Mouse (Mus musculus) spleen, adult 12 weeks (tissue): ENCODE measurements around the gene Isx.

Experiments used
- DNase-seq: peaks from one replicate; pipeline ENCODE4 v3.0.0; 2022; ENCODE audit warnings: low spot score

Gene Isx

GRCm38 (mm10) chr8:74872940-74873339, at the start of gene Isx:
Isx (plus strand) TSS chr8:74873173.
- no peak for DNase-seq

GRCm38 (mm10) chr8:74827689-74828088, 45.3 kb upstream of the Isx start:
- DNase-seq, result no peak

DNA sequence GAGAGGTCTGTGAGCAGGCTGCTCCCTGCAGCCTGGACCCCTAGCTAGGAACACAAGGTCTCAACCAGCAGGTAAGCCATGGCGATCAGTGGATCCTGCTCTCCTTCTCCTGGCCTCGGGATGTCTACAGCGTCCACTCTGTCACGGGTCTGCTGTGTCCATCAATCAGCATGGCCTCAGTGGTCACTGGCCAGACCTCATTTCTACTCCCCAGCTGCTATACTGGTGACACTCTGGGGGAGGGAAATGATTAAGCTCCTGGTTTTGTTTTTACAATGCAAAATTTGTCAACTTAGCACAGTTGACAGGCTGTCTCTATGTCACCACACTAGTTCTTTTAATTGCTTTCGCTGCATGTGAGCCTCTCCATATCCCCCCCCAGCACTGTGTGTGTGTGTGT, 41.7 kb upstream of the Isx start:
- DNase-seq, result no peak

- no peak for DNase-seq
Observed at GRCm38 (mm10) chr8:74834246-74834645, 38.7 kb upstream of the Isx start.

GRCm38 (mm10) chr8:74847376-74848048, 25.5 kb upstream of the Isx start:
- no peak for DNase-seq

DNA sequence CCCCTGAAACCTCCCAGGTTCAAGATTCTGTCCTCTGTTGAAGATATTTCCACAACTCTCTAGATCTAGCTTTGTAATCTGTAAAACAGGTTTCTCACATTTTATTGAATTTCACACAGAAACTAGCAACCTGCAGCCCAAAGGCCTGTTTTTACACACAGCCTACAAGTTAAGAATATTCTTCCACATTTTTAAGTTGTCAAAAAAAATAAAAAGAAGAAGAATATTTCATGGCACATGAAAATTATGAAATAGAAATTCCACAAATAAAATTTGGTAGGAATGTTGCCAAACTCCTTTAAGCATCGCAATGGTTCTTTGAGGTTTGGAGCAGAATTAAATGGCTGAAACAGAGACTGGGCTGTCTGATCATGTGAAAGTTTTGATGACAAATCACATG, 24.3 kb upstream of the Isx start:
- no peak for DNase-seq

GRCm38 (mm10) chr8:74850971-74851370, 22.0 kb upstream of the Isx start:
- no peak for DNase-seq

DNA sequence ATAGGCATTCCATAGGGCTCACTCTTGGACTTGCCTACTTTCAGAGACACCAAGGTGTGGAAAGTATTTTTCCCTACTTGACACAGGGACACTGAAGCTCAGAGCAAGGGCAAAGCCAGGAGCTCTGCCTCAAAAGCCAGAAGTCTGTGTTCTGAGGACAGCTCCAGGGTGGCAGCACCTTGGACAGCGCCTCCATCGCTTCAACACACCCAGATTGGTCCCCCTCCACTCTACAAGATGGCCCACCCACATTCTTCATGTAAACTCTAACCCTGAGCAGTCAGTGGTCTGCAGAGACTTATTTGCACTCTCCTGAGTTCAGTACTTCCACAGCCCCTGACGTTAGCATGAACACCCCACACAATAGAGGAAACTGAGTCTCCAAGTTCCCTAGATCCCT, 21.1 kb upstream of the Isx start:
- DNase-seq, result no peak

DNA sequence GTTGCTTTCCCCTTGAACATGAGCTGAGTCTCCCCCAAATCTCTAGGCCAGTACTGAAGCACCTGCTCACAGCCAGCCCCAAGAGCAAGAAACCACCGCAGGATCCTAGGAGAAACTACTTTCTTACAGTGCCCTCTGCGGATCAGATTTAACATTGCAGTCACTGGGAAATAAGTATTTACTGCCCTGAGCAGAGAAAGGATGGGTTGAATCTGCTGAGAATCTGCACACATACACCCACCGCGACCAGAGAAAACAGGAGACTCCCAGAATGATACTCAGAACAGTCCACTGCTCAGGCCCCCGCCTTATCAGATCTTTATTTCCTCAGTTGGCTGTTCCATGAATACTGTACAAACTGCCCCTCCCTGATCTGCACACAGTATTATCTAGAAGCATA, 19.5 kb upstream of the Isx start:
- DNase-seq, result no peak

- DNase-seq, result no peak
Observed at GRCm38 (mm10) chr8:74854786-74855185, 18.2 kb upstream of the Isx start.

GRCm38 (mm10) chr8:74855341-74855740, 17.6 kb upstream of the Isx start:
- DNase-seq, result no peak

DNA sequence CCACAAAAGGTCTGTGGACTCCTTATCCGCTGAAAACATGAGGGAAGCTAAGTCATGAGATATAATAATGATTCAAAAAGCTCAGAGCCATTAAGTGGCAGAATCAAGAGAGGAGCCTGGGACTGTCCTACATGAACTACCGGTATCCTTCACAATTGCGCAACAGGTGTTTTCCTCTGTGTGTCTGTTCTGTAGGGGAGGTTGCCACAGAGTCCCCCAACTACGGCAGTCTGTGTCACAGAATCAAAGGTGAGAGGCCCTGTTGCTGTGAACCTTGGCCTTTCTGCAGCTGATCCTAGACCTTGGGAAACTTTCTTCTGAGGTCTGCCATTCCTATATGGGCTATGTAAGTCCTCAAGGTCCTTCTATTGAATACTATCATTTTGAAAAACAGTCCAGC, 13.7 kb upstream of the Isx start:
- DNase-seq, result no peak

- no peak for DNase-seq
Observed at GRCm38 (mm10) chr8:74860449-74860848, 12.5 kb upstream of the Isx start.

- no peak for DNase-seq
Observed at GRCm38 (mm10) chr8:74862598-74862997, 10.4 kb upstream of the Isx start.

GRCm38 (mm10) chr8:74870346-74870949, 2.5 kb upstream of the Isx start:
- no peak for DNase-seq

DNA sequence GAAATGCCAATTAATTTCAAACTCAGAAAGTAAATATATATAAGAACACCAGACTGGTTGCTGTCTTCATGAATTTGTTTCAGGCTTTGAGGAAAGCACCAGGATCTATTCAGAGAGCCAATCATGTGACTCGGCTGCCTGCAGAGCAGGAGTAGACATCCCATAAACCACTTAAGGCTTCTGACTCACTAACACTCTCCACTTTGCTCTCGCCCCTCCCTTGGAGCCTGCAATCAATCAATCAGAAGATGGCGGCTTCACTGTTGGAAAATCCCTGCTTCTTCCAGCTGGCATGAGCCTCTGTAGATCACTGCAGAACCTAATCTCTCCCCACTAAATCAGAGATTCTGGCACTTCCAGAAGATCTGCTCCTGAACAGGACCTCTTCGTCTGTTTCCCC, 1.3 kb upstream of the Isx start:
- DNase-seq, result no peak

DNA sequence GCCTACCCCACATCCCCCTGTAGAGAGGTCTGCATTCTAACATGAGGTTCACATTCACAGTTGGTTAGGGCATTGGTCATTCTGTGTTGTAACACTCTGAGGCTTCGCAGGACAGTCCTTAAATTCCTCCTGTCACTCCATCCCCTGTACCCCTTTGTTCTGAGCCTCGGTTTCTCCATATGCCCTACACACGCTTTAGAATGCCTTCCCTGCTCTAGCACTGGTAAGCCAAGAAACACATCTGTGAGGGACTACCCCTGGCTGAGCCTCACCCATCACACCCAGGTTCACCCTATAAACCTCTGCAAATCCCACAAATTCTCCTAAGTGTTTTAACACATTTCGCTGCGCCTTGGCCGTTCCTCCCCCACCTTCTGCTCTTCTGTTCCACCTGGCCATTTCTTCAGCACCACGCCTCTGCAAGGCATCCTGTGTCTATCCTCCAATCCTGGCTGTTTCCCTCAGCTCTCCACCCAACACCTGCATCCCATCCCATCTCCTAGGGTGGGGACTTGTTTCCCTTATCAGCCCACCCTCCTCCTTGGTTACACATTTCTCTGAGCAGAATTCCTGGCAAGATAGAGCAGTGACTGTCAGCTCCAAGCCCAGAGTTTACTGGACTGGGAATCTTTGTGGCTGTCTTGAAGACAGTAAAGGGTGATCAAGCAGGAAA, 686 bp upstream of the Isx start:
- DNase-seq, result no peak

GRCm38 (mm10) chr8:74874565-74874964, 1.6 kb downstream of the Isx start:
- no peak for DNase-seq

DNA sequence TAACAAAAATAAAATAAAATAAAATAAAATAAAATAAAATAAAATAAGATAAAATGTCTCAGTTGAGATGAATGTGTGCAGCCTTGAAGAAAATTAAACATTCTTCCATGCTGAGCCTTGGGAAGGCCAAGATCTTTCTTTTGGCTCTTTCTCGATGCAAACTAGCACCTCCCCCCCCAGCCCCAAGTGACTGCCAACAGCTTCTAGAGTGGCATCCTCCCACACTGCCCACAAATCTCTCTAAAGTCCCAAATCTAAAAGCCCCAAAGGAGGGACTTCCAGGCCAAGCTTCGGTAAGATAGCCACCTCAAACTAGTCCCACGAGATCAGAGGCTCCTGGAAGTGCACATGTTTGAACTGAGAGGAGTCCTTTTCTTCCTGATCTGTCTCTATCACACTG, 5.7 kb downstream of the Isx start:
- no peak for DNase-seq

GRCm38 (mm10) chr8:74888763-74889162, 15.8 kb downstream of the Isx start:
- no peak for DNase-seq

GRCm38 (mm10) chr8:74891030-74891429, 18.1 kb downstream of the Isx start:
- DNase-seq, result no peak

GRCm38 (mm10) chr8:74896302-74896701, 23.3 kb downstream of the Isx start:
- DNase-seq, result no peak

GRCm38 (mm10) chr8:74897315-74897714, 24.3 kb downstream of the Isx start:
- no peak for DNase-seq

DNA sequence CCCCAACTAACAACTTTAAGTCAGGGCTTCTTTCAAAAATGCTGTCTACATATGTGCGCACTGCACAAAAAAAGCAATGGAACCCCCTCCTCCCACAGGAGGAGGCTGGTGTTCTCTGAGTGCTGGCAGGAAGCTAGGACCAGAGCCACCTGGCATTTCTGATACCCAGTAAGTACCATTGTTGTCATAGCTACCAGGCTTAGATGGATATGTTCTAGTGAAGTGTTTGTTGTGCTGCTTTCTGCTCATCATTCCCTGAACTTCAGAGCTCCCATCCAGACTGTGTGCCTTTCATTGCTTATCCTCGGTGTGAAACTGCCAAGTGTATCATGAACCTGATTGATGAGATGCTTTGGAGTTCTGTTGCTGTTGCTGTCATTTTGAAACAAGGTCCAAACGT, 26.8 kb downstream of the Isx start:
- DNase-seq, result no peak
